Mouse (Mus musculus) R1 (cell line): ENCODE results near the gene Ubtd1.

Experiments used
- DNase-seq: peaks from one replicate; pipeline ENCODE4 v3.0.0-alpha.2; 2018; ENCODE audit warnings: low read depth, low spot score

Ubtd1 gene

DNA sequence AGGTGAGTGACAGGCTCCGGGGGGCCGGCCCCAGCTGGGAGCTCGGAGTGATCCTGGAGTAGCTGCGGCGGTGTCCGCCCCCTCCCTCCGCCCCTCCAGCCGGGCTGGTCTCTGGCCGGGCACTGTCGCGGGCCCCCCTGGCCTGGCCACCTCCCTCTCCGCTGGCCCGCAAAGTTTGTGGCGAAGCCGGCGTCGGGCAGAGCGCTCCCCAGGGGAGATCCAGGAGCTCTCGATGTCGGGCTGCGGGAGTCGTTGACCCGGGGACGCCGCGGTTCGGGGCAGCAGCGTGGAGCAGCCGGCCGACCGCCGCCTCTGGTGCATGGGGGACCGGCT lies at the start of gene Ubtd1:
Ubtd1 (plus strand) TSS at position 169 of the 333 bp plus-strand sequence.
- DNase-seq: no peak

DNA sequence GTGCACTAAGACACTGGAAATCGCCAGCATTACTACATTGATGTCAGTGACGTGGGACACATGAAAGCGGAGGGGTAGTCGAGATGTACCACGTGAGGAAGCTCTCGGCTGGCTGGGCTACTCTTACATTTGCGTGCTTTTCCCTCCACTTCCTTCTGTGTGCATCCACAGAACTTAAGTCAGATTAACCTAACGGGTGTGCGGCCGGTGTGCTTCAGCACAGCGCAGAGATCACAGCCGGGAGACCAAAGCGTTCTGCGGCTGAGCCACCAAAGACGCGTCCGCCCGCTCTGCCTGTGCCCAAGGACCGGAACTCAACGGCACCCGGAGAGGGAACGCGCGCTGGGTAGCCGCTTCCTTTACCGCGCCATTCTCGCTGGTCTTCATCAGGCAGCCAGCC lies 48.9 kb upstream of the Ubtd1 start:
- DNase-seq: peak; percentile 74

DNA sequence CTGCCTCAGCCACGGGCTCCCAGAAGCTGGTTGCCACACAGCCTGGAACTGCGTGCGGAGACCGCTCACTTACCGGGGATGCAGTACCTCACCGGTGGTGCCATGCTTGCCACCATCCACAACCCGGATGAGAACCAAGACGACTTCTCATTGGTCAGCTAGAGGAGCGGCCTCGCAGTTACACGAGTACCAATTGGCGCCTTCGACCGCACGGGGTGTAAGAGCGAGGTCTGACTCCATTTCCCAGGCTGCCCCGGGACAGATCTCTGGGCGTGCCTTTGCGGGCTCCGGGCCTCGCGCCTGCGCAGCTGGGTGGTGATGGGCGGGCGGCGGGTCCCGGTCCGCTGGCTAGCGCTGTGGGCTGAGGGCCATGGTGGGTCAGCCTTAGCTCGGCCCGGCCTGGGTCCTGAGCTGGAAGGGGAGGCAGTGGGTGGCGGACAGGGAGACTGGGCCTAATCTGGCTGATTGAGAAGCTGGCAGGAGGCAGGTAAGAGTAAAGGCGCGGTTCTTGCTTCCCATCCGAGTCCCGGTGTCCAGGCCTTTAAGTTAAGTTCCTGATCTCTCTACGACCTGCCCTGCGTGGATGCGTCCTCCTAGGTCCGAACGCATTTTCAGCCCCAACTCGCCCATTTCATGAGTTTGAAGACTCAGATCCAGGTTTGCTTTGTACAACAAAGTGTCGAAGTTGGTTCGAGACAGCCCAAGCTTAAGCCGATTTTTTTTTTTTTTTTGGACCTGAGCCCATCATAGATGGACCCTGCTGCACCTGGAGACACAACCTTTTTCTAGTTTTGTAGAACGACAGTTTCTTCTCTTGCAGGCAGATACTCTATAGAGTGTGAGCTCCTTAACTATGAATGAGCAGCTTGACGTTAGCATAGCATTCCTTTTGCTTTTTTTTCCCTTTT lies 48.1 kb upstream of the Ubtd1 start, which contains the start of the genes Exosc1 and Zdhhc16:
Exosc1 (minus strand) TSS at position 245 of the 908 bp plus-strand sequence.
Zdhhc16 (plus strand) TSS at position 302 of the 908 bp plus-strand sequence.
- DNase-seq: peak; percentile 99

DNA sequence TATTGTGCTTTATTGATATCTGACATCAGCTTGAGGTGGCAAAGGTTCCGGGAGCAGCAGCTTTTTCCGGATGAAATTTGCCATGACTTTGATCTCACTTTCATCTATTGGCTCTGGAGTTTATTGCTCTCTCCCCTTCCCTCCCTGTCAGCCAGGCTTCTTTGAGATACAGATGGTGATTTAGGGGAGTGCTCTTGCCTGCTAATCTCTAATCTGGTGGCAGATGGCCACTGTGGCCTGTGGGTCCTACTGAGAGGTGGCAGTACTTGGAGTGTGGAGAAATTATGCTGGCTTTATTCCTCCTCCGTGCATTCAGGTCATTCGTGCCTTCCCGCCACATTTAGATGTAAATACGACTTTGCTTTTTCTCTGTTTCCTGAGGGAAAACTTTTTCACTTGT lies 47.4 kb upstream of the Ubtd1 start:
- DNase-seq: no peak

DNA sequence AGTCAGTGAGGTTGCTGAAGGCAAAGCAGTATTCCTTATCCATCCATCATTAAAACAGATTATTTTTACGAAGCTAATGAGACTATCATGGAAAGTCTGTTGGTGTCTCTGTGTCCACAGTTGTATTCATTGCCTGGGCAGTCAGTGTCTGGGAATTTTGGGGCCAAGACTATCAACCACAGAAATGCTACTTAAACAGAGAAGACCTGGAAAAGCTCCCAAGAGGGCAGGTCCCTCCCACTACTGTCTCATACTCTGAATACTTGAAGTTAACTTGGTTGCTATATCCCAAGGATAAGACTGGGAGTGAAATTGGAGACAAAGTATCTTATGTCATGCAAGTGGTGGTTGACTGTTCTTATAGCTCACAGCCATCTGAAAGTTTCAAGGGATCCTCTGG lies 45.6 kb upstream of the Ubtd1 start:
- DNase-seq: no peak

DNA sequence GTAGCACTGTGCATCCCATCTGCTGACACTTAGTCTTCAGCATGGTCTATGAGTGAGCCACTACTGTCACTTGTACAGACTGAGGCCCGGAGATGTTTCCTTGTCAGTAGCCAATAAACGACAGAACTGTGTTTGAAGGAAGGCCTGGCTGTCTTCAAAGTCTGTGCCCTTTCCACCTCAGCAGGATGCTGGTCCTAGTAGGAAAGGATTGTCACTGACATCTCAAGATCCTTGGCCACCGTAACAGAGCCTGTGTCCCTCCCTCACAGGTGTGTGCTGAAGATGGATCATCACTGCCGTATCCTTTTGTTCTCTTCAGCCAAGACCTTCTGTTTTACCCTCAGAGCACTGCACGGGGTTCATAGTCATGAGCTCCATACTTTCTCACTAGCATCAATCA lies 43.0 kb upstream of the Ubtd1 start:
- DNase-seq: no peak

DNA sequence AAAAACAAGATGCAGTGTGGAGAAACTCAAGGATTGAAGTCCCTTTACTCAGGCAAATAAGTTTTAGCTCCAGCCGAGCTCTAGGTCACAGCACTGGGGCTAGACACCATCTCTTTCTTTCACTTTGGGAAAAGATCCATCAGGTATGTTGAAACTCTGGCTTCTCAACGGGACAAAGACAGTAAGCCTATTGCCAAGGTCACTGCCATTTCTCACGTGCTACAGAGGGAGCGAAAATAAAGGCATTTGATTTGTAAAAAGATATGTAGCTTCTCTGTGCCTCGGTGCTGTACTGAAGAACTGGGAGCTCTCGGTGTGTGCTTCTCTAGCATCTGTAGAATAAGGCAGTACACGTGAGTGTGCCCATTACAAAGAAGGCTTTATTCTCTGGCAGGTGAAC lies 37.7 kb upstream of the Ubtd1 start:
- no peak for DNase-seq

DNA sequence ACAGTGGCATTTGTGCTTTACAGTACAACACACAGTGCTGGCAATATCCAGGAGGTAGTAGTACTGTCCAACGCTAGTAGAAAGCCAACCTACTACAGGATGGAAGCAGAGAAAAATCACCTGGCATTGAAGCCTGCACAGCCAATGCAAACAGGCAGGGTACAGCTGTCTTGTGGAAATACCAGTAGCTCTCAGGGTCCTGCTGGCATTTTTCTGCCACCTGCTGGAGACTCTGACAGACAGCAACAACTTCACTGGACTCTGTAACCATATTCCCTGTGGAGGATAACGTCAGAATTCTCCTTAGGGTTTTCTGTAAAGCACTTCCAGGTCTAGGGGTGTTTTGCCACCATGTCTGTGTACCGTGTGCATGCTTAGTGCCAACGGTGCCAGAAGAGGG lies 29.3 kb upstream of the Ubtd1 start:
- peak; percentile 40 for DNase-seq

DNA sequence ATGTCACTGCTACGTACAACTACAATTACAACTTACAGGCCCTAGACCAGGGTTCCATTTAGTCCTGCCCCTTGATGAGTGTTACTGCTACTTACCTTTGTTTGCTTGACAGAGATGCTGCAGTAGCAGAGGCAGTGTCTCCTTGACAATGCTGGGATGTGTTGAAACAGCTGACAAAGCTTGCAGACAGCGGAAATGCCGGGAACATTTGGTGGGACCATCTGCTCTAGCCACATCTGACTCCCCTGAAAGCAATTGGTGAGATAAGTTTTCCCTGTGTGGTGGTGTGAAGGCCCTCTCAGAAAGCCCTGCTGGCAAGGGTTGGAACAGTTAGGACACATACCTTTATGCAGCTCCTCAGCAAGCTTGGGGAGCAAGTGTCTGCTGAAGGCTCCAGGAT lies 28.0 kb upstream of the Ubtd1 start:
- DNase-seq: no peak

DNA sequence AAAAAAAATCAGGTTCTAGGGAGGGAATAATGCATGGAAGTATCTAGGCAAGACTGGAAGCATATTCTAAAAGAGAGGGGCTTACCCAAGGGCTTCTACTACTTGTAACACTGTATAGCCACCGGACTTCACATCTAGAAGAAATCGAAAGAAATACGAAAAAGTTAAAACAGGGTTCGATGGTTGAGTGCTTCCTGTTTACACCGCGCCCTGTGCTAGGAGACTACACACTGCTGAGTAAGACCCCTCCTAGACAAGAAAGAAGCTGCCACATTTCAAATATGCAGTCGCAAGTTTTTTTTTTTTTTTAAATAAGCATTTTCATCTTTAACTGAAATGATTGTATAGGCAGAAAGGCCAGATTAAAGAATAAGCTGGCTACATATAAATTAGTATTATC lies 11.9 kb upstream of the Ubtd1 start:
- no peak for DNase-seq

DNA sequence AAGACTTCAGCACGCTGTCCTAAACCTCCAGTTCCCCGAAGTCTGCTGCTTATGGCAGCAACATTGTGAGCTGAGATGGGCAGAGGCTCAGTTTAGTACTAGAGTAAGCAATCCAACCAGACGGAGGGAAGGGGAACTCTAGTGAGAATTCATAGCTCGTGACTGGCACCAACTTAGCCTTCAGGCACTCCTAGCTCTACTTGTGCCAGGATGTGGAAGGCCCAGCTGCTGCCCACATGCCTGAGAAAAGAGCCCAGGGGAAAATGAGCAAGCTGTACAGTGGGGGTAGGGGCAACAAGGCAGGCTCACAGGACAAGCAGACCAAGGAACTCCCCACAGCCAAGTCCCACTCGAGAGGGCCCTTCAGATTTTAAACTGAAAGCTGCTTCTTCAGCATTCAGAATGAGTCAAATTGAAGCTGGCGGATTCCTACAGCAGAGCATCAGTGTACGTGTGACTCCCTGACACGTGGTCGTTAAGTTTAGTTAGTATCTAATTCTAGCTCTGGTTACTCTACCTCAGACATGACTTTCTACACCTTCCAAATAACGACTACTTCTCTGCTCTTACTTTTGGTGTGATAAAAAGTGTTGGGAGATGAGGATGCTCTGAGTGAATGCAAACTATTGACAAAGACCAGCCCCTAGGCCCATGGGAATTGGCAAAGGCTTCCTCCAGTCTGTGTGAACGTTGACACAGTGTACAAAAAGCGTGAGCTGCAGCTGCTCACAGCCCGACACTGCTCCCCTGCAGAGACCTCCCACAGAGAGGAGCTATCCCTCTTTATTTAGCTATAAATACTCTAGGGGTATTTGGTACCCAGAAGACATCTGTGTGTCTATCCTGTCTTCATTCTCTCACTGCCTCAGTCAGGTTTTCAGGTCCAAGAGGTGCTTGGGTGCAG lies 7.4 kb upstream of the Ubtd1 start:
- DNase-seq: peak; percentile 53

DNA sequence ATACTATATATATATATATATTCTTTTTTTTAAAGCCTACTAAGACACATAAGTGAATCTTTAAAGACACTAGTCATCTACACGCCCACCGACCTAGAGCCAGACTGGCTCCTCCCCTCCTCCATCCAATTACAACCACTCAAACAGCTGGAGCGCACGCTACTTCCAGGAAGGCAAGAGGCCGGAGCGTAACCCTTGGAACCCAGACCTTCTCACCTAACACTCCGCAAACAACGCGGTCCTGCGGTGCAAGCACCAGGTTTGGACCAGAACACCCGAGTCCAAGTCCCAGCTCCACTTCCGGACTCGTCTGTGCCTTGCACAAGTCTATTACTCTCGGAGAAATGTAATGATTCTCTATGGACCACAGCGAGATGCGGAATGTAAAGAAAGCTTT lies 1.1 kb upstream of the Ubtd1 start:
- peak; percentile 88 for DNase-seq

DNA sequence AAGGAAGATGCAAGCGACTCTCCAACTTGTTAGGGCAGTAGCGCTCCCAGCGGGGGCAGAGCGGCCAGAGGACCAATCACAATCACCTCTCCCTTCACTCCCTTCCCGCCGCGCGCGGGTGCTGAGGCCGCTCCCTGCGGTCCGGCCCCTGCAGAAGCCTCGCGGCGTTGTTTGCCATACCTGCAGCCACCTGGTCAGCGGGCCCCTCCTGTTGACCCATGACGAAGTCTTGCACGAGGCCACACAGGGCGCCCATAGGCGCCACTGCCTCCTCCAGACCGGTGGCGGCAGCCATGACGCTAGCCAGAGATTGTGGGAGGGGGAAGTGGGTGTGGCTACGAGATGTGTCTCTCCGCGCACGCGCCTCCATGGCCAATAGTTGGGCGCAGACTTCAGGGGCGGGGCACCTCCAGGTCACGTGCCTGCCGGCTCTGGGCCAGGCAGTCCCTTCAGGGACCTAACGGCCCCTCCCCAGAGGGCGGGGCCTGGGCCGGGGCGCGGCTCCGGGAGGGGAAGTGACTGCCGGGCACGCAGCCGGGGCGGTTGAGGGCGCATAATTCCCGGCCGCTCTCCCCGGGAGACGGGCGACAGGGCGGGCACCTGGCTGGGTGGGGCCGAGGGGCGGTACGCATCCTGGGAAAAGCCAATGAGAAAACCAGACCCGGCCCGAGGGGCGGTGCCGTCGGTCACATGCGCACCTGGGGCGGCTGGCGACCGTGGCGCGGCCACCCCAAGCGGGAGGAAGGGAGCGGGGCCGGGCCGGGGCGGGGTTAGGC lies 556 bp upstream of the Ubtd1 start, which contains the start of gene Mms19:
Mms19 (minus strand) TSS at position 339 of the 776 bp plus-strand sequence.
- peak; percentile 99 for DNase-seq

DNA sequence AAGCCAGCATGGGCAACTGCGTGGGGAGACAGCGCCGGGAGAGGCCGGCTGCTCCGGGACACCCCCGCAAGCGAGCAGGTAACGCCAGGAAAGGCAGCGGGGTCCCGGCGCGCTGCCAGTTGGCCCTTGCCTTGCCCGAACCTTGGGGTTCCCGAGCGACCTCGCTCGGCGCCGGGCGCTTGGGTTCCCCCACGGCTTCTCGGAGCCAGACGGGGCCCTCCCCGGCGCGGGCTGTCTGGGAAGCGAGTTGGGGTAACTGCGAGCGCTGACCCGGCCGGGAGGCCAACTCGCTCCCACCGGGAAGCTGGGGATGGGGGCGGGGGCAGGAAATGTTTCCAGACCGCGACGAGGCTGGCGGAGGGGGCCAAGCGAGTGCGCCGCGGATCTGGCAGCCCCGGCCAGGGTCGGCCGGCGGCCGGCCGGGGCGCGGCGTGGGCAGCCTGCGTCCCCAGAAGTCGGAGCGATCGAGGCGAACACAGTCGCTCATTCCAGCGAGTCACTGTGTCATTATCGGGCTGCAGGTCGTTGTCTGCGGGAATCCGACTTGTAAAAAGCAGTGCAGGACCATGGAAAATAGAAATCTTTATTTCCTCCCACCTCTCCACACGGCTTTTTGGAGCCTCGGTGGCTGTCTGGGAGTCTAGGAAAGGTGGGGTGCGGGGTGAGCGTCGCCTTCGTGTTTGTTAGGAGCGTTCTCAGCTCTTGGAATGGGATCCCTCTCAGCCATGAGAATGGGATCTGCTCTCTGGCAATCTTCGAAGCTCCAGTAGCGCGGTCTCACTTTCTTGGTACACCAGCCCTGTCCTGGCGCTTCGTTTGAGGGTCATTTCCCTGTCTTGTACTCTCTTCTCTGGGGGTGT lies 598 bp downstream of the Ubtd1 start:
- peak; percentile 42 for DNase-seq

DNA sequence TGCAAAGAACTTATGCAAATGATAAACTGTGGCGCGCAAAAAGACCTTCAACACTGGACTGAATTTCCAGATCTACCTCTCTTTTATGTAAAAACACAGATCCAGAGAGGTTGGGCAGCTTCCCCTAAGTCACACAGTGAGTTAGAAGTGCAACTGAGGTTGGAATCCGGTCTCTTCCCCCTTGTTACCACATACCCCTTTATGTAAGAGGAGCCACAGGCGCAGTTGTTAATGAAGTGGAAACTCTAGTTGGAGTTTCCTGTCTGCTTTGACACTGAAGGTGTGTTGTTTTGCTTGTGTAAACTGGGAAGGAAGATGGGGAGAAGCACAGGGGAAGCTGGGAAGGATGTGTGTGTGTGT lies 1.2 kb downstream of the Ubtd1 start:
- peak; percentile 40 for DNase-seq

DNA sequence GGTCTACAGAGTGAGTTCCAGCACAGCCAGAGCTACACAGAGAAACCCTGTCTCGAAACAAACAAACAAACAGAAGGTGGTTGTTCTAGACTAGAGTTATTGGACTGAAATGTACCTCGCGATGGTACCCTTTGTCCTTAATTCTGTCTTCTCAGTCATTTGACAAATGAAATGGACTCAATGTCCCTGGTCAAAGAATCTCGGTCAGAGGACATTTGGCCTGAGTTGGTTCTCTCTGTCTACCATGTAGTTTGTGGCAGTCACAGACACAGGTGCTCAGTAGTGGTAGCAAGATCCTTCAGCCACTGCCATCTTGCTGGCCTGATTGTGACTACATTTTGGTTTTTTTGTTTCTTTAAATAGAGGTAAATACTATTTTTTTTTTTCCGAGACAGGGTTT lies 4.4 kb downstream of the Ubtd1 start:
- no peak for DNase-seq

DNA sequence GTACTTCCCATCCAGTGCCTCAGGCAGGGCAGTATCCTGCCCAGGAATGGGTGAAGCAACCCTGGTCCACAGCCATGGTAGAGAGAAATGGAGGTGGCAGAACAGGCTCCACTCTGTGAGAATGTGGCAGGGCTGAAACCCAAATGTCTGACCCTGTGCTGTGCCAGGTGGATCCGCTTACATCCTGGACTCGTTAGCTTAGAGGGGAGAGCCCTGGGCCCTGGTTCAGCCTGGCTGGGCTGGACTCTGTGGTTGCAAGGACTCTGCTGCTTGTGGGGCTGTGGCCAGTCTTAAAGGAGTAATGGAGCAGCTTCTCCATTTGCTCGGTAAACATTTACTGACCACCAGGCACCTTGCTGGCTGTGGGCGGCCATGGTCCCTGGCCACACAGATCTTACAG lies 5.6 kb downstream of the Ubtd1 start:
- no peak for DNase-seq

DNA sequence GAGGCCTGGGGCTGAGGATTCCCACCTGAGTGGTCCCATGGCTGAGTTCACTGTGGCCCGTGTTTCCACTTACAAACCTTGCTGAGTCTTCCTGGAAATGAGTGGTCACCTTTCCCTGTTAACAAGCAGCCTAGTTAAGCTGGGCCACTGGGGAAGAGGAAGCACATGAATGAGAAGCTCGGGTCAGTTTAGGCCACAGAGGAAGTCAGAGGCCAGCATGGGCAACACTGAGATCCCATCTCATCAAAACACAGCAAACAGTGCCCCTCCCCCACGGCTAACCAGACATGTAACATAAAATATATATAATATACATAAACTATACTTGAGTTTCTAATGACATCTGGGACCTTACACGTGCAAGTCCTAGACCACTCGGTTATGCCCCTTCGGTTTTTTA lies 8.2 kb downstream of the Ubtd1 start:
- DNase-seq: no peak

DNA sequence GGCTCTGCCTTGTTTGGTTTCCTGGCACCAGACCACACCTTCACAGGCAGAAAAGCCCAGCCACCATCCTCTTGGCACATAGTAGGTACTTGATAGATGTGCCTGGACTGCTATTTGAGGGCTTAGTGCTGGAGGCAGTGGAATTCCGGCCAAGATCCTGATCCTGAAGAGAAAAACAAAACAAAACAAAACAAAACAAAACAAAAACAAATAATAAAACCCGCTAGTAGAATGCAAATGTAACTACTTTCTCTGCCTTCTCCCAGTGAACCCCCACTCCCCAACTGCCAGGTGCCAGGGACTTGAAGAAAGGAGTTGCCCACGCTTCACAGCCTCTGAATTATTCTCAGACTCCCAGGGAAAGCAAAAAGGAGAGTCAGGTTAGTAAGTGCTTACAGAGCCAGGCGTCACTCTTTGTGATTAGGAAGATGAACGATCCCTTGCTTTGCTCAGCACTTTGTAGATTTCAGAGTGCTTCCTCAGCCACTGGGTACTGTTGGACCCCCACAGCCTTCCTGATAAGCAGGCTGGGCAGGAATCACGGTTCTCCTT lies 10.4 kb downstream of the Ubtd1 start:
- no peak for DNase-seq

DNA sequence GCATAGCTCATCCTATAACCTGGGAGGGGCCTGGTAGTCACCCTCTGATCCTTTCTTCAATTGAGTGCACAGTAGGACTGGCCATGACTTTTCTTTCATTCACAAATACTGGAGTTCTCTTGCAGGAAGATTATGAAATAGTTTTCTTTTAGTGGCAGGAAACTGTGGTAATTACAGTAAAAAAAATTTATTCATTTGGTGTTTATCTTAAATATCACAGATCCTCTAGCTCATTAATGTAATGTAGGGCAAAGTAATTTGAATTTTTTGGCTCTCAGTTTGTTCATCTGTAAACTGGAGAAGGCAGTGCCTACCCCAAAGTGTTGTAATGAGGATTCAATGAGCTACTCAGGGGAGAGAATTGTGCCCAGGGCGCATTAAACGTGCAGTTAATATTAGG lies 11.4 kb downstream of the Ubtd1 start:
- DNase-seq: no peak

DNA sequence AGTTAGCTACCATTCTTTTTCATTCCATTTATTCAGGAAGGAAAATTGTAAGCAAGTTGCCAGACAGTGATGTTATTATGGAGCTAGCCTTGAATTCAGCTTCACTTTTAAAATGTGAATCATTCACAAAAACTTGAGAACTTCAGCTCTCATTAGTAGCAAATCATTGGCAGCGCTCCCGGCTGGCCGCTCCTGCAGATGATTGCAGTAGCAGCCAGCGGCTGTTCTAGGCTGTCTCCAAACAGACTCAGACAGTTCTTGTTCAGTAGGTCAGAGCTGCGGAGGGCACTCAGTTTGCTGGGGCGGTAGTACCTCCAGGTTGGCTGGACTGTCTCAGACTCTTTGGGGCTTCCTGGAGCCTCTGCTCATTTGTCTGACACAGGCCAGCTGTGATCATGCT lies 11.9 kb downstream of the Ubtd1 start:
- no peak for DNase-seq
